Mouse (Mus musculus): ENCODE measurements around the gene Pygb.

Gene Pygb

GRCm38 (mm10) chr2:150786251-150787180, at the start of gene Pygb:
Pygb (plus strand) TSS chr2:150786735.
- DNase-seq (ENCODE audit: low read depth, low spot score): peak; percentile 71

- no peak for DNase-seq (ENCODE audit: low read depth, low spot score)
Observed at GRCm38 (mm10) chr2:150737881-150738280, 48.7 kb upstream of the Pygb start.

GRCm38 (mm10) chr2:150740145-150740841, 46.2 kb upstream of the Pygb start:
- DNase-seq (ENCODE audit: low read depth, low spot score): no peak

- no peak for DNase-seq (ENCODE audit: low read depth, low spot score)
Observed at GRCm38 (mm10) chr2:150741405-150741804, 45.1 kb upstream of the Pygb start.

GRCm38 (mm10) chr2:150745016-150745415, 41.5 kb upstream of the Pygb start:
- DNase-seq (ENCODE audit: low read depth, low spot score): no peak

GRCm38 (mm10) chr2:150748854-150749253, 37.7 kb upstream of the Pygb start, which contains the start of gene Entpd6:
Entpd6 (plus strand) TSS chr2:150749042.
- DNase-seq (ENCODE audit: low read depth, low spot score): peak; percentile 71

- no peak for DNase-seq (ENCODE audit: low read depth, low spot score)
Observed at GRCm38 (mm10) chr2:150749283-150749682, 37.3 kb upstream of the Pygb start.

GRCm38 (mm10) chr2:150750129-150750979, 36.2 kb upstream of the Pygb start:
- no peak for DNase-seq (ENCODE audit: low read depth, low spot score)

GRCm38 (mm10) chr2:150755016-150755415, 31.5 kb upstream of the Pygb start:
- DNase-seq (ENCODE audit: low read depth, low spot score): no peak

- no peak for DNase-seq (ENCODE audit: low read depth, low spot score)
Observed at GRCm38 (mm10) chr2:150761476-150761875, 25.1 kb upstream of the Pygb start.

- no peak for DNase-seq (ENCODE audit: low read depth, low spot score)
Observed at GRCm38 (mm10) chr2:150765619-150766018, 20.9 kb upstream of the Pygb start.

GRCm38 (mm10) chr2:150766083-150766862, 20.3 kb upstream of the Pygb start:
- no peak for DNase-seq (ENCODE audit: low read depth, low spot score)

GRCm38 (mm10) chr2:150768678-150769077, 17.9 kb upstream of the Pygb start:
- no peak for DNase-seq (ENCODE audit: low read depth, low spot score)

- DNase-seq (ENCODE audit: low read depth, low spot score): no peak
Observed at GRCm38 (mm10) chr2:150770747-150771146, 15.8 kb upstream of the Pygb start.

- no peak for DNase-seq (ENCODE audit: low read depth, low spot score)
Observed at GRCm38 (mm10) chr2:150771169-150771568, 15.4 kb upstream of the Pygb start.

GRCm38 (mm10) chr2:150771996-150772395, 14.5 kb upstream of the Pygb start:
- no peak for DNase-seq (ENCODE audit: low read depth, low spot score)

- DNase-seq (ENCODE audit: low read depth, low spot score): no peak
Observed at GRCm38 (mm10) chr2:150772466-150773119, 13.9 kb upstream of the Pygb start.

- DNase-seq (ENCODE audit: low read depth, low spot score): no peak
Observed at GRCm38 (mm10) chr2:150782801-150783200, 3.7 kb upstream of the Pygb start.

- no peak for DNase-seq (ENCODE audit: low read depth, low spot score)
Observed at GRCm38 (mm10) chr2:150787234-150787771, 768 bp downstream of the Pygb start.

All from c-Kit-negative CD71-positive TER-119-positive erythroid progenitor cells, embryonic 14.5 days (primary cell).